Mouse (Mus musculus) hindbrain, embryonic 13.5 days (tissue): Measurements from ENCODE around the gene Gm45021. TPM values are rescaled to one million over a fixed set of nuclear protein-coding genes. Genes with fewer than 3 reads are reported as not detected.

Experiments
- ATAC-seq: fragments of 200-750 bp; cut with Nextera tagmentation; 2 replicates; pipeline ENCODE4 v1.8.0; 2017; ENCODE audit warnings: moderate TSS enrichment; ENCODE audit not compliant: low FRiP score
- H3K27ac ChIP-seq: fragments of 300-500 bp; sonication (generic); 2 replicates; pipeline ENCODE4 v1.5.1; 2015; ENCODE audit warnings: inconsistent platforms, mild to moderate bottlenecking, moderate library complexity
- H3K27me3 ChIP-seq: fragments of 300-500 bp; sonication (generic); 2 replicates; pipeline ENCODE4 v1.6.1; 2015; ENCODE audit warnings: mild to moderate bottlenecking, inconsistent platforms
- H3K36me3 ChIP-seq: fragments of 300-500 bp; sonication (generic); 2 replicates; pipeline ENCODE4 v1.6.1; 2015; ENCODE audit warnings: mild to moderate bottlenecking, inconsistent platforms
- H3K4me1 ChIP-seq: fragments of 300-500 bp; sonication (generic); replicated peaks from 2 replicates; pipeline ENCODE4 v1.6.1; 2015; ENCODE audit warnings: inconsistent platforms
- H3K4me2 ChIP-seq: fragments of 300-500 bp; sonication (generic); 2 replicates; pipeline ENCODE4 v1.6.1; 2015; ENCODE audit warnings: inconsistent platforms, mild to moderate bottlenecking, moderate library complexity
- H3K4me3 ChIP-seq: fragments of 300-500 bp; sonication (generic); 2 replicates; pipeline ENCODE4 v1.5.1; 2015; ENCODE audit warnings: mild to moderate bottlenecking, inconsistent platforms
- H3K9ac ChIP-seq: fragments of 300-500 bp; sonication (generic); 2 replicates; pipeline ENCODE4 v1.6.1; 2015; ENCODE audit warnings: mild to moderate bottlenecking, inconsistent platforms
- H3K9me3 ChIP-seq: fragments of 300-500 bp; sonication (generic); 2 replicates; pipeline ENCODE4 v1.6.1; 2016; ENCODE audit warnings: inconsistent platforms
- WGBS: fragments of 180-500 bp; shearing (Covaris S2); methylation state at CpG from one replicate; pipeline ENCODE4 v1.1.7; 2015; 5-methylcytosine and 5-hydroxymethylcytosine counted together
- polyA plus RNA-seq: library from polyadenylated mRNA; unstranded; fragments of >200 nt; fragmentation: Nextera tagmentation; extraction: Ambion mirVana; gene quantifications from 2 replicates; pipeline ENCODE4 v1.2.1, GENCODE M21; 2015

The Gm45021 gene
- polyA plus RNA-seq, 1 experiment from 2014 or later = 0.56 TPM

DNA sequence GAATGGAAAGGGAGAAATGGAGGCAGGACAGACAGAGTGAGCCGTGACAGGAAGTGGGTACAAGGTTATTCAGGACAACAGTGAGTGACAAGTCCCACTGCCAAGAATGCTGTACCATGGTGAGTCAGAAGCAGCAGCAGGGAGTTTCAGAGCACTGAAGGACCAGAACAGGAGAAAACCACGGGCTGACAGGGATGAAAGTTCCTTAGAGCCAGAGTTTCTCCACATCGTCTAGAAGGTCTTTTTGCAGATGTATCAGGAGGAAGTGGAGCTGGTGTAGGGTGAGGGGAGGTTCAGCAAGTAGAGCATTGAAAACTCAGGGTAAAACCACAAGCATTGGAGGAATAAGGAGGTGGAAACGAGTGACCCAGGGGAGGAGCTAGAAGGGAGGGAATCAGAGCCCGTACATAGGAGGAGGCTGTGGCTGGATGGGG lies 10.2 kb upstream of the Gm45021 start:
- H3K27ac ChIP-seq = no peak overlapping the region
- H3K27me3 ChIP-seq = no peaks in the 10 kb centered on the region

DNA sequence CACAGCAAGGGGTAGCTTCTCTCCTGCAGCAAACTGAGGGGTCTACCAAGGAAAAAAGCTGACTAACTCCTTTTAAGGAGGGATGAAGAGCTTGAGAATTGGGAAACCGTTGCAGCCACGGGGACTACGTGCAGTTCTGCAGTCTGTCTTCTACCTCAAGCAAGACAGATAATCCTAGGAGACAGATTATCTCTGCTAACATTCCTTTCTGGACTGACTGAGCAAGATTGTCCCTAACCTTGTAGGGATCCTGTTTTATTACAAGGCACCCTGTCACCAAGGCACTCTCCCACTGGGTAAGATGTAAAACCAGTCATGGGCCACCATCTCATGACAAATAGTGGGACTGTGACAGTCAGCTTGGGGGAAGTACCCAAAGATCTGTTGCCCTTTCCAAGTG lies 8.2 kb upstream of the Gm45021 start:
- WGBS = 29% methylated on average over 3 of the region's 3 CpGs
- no peaks in the 10 kb centered on the region for H3K4me1 ChIP-seq
- H3K27me3 ChIP-seq = no peaks in the 10 kb centered on the region
- no peaks in the 10 kb centered on the region for H3K36me3 ChIP-seq
- H3K4me3 ChIP-seq = no peak overlapping the region
- no peak overlapping the region for H3K4me2 ChIP-seq
- H3K9me3 ChIP-seq = no peaks in the 10 kb centered on the region
- ATAC-seq = no peak
- H3K27ac ChIP-seq = no peak overlapping the region
- H3K9ac ChIP-seq = no peak overlapping the region; the same call in 1 of the 2 replicates

More for the DNA sequence above, 10.2 kb upstream of the Gm45021 start:
- no peaks in the 10 kb centered on the region for H3K36me3 ChIP-seq
- no peaks in the 10 kb centered on the region for H3K4me1 ChIP-seq
- H3K9ac ChIP-seq = no peak overlapping the region
- no peak overlapping the region for H3K4me3 ChIP-seq
- no peaks in the 10 kb centered on the region for H3K9me3 ChIP-seq
- WGBS = 46% methylated on average over 5 of the region's 5 CpGs
- ATAC-seq = no peak
- H3K4me2 ChIP-seq = no peak overlapping the region

DNA sequence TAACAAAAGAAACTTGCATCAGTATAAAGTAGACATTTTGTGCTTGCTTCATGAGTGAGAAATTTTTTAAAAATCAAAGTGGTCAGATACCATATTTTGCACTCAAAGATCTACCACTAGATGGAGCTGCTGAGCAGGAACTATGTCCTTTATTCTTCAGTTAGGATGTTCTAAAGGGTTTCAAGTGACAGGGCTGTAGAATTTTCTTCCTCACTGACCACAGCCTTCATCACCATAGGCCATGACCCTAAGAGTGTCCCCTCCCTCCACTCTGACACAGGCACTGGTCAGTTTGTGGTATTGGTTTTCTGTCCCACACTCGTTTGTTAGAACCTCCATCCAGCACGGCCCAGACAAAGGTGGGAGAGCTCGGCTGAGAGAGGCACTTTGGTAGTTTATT lies 7.4 kb upstream of the Gm45021 start:
- 74% methylated on average over 3 of the region's 3 CpGs for WGBS
- Histone ChIP-seq H3K36me3 (no peaks in the 10 kb centered on the region), H3K27me3 (no peaks in the 10 kb centered on the region), H3K9ac (no peak overlapping the region), H3K9me3 (no peaks in the 10 kb centered on the region), H3K4me1 (no peaks in the 10 kb centered on the region), H3K27ac (no peak overlapping the region), H3K4me3 (no peak overlapping the region), H3K4me2 (no peak overlapping the region)
- ATAC-seq = peak; percentile 52

DNA sequence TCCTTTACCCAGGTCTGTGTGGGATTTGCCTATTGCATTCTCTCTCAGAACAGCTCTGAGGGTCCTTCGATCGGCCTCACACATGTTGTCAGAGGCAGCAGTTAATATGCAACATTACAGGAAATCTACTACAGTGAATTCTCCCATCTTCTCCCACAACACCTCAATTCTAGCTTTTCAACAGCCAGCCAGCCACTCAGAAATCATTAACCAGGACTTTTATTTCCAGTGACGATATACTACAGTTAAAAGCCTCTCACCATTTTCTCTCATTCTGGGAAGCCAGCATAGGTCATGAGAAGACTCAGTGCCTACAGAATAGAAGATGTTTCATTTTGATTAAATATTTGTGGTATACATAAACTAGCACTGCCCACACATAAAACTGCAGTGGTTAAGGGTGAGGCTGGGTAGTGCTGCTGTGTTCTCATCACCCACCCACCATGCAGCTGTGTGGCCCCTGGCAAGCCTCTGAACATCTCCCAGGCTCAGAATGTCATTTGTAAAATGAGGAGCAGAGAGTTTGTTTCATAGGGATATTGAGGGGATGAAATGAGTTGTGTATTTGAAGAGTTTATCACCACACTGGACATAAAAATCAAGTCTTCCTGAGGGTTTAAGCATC lies 1.9 kb downstream of the Gm45021 start:
- no peak overlapping the region for H3K4me3 ChIP-seq
- H3K27ac ChIP-seq = no peak overlapping the region
- peaks cover 3% of the 10 kb centered on the region for H3K9me3 ChIP-seq
- WGBS = 81% methylated on average over 3 of the region's 3 CpGs
- H3K27me3 ChIP-seq = no peaks in the 10 kb centered on the region
- H3K36me3 ChIP-seq = peaks cover 11% of the 10 kb centered on the region
- no peak overlapping the region for H3K4me2 ChIP-seq
- no peak overlapping the region for H3K9ac ChIP-seq
- no peak for ATAC-seq
- peaks cover 20% of the 10 kb centered on the region for H3K4me1 ChIP-seq

DNA sequence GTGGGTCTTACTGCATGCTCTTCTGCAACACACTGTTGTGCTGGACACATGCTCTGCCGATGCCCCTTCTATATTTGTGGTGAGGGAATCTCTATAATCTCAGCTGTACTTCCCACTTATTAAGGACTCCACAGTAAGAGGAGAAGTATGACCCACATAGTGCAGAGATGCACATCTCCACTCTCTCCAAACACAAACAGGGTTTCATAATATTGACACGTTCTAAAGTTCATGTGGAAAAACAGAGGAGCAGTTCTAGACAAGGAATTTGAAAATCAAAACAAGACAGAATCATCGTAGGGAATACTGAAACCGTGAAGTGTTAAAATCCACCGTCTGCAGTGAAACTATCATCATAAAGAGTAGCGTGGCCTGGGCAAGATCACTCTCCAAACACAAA lies 2.5 kb downstream of the Gm45021 start:
- Histone ChIP-seq H3K4me1 (peaks cover 20% of the 10 kb centered on the region), H3K9ac (no peak overlapping the region), H3K4me3 (no peak overlapping the region), H3K27ac (no peak overlapping the region), H3K27me3 (no peaks in the 10 kb centered on the region), H3K9me3 (peaks cover 8% of the 10 kb centered on the region), H3K4me2 (no peak overlapping the region), H3K36me3 (peaks cover 17% of the 10 kb centered on the region)
- ATAC-seq = no peak
- WGBS = 94% methylated on average over 6 of the region's 6 CpGs

DNA sequence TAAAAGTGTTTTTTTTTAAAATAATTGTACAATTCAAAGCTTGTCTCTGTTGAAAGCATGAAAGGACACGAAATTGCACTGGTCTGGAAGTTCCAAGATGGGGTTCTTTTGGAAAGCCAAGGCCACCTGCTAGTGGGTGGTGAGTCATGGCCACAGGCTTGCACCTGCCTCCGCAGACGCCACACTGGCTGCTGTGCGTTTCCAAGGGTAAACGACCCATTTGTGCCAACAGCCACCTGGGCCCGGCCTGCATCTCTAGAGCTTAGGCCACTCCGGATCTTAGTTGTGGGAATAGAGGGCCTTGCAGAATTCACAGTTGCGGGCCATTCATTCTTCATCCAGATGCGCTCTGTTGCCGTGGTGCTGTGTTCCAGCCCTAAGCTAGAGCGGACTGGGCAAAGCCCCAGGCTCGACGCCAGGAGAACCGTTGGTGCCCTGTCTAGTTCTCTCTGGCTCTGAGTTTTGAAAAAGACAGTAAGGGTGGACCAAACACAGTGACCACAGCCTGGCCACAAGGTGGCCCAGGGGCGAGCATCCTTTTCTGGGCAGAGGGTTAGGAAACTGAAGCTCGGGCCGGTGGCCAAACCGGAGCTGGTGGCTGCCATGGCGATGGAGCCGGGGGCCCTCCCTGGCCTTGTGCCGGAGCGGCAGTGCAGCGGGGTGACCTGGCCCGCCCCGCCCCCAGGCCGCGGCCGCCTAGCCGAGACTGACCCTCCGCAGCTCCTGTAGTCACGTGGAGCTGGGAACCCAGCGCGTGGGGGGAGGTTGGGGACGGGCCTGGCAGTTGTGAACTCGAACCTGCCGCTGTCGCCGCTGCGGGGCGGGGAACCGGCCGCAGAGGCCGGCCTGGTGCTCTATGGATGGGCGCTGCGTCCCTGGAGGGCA lies 4.0 kb downstream of the Gm45021 start, which contains the start of the genes Repin1 and Gm44965:
TSS of gene Repin1 (plus strand) at position 726 of the 885 bp plus-strand sequence.
TSS of gene Gm44965 (plus strand) at position 784 of the 885 bp plus-strand sequence.
- H3K27ac ChIP-seq = peak within 1 kb of the TSS; percentile 95
- H3K4me1 ChIP-seq = peaks cover 20% of the 10 kb centered on the region
- H3K27me3 ChIP-seq = no peaks in the 10 kb centered on the region
- peaks cover 20% of the 10 kb centered on the region for H3K9me3 ChIP-seq
- H3K36me3 ChIP-seq = peaks cover 32% of the 10 kb centered on the region
- H3K4me3 ChIP-seq = peak within 1 kb of the TSS; percentile 72
- ATAC-seq = peak; percentile 91
- peak within 1 kb of the TSS; percentile 79 for H3K4me2 ChIP-seq
- H3K9ac ChIP-seq = peak within 1 kb of the TSS; percentile 90
- 4% methylated on average over 45 of the region's 45 CpGs for WGBS

DNA sequence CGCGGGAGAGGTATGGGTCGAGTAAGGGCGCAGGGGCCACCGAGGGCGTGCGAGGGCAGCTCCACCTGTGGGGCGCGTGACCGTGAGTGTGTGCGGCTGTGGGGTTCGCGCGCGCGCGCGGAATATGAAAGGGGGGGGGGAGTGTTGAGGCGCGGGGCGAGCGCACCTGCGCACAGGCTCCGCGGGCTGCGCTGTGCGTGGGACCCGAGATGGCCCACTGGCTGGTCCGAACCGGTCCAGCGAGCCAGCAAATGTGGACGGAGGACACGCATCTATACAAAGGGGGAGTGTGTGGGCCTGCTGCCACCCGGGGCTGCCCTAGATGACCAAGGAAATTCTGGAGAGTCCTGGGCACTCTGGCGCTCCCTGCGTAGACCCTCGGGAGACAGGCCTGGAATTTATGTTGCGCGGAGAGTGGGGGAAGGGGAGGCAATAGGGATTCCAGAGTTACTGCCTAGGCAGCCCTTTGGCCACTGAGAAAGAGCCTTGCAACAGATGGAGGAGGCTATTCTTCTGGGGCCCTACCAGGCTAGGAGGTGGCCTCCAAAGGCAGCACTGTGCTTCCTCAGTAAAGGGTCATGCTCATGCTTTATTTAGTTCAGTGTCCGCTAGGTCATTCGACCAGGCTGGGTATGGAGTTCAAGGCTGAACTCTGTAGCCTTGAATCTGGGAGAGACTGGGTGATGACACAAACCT lies 4.8 kb downstream of the Gm45021 start:
- Histone ChIP-seq H3K9ac (peak overlapping the region; percentile 90), H3K36me3 (peaks cover 40% of the 10 kb centered on the region), H3K4me1 (peaks cover 20% of the 10 kb centered on the region), H3K27ac (peak overlapping the region; percentile 95), H3K27me3 (no peaks in the 10 kb centered on the region), H3K4me3 (peak overlapping the region; percentile 72), H3K9me3 (peaks cover 20% of the 10 kb centered on the region), H3K4me2 (peak overlapping the region; percentile 79)
- WGBS = under 1% methylated on average over 36 of the region's 41 CpGs
- peak; percentile 84 for ATAC-seq

DNA sequence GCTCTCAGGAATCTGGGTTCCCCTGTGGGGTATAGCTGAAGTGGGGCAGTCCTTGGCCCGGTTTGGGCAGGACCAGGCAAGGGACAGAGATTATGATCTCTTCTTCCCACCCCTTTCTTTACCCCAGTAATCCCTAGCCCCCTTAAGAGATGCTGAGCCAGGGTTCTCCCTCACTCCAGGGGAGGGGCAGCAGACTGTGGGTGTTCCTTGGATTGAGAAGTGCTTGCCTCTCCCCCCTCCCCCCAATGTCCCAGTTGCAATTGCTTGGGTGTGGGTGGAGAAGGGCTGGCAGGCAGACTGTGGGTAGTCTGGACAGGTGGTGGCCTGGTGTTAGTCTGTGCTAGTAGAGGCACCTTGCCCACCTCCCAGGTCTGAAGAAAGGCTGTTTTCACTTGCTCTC lies 5.9 kb downstream of the Gm45021 start:
- peak overlapping the region; percentile 95 for H3K27ac ChIP-seq
- H3K4me1 ChIP-seq = peaks cover 20% of the 10 kb centered on the region
- peak overlapping the region; percentile 79 for H3K4me2 ChIP-seq
- no peaks in the 10 kb centered on the region for H3K27me3 ChIP-seq
- 57% methylated on average over 1 of the region's 1 CpGs for WGBS
- peak overlapping the region; percentile 90 for H3K9ac ChIP-seq
- peak overlapping the region; percentile 72 for H3K4me3 ChIP-seq
- no peak for ATAC-seq
- peaks cover 20% of the 10 kb centered on the region for H3K9me3 ChIP-seq
- H3K36me3 ChIP-seq = peaks cover 51% of the 10 kb centered on the region

DNA sequence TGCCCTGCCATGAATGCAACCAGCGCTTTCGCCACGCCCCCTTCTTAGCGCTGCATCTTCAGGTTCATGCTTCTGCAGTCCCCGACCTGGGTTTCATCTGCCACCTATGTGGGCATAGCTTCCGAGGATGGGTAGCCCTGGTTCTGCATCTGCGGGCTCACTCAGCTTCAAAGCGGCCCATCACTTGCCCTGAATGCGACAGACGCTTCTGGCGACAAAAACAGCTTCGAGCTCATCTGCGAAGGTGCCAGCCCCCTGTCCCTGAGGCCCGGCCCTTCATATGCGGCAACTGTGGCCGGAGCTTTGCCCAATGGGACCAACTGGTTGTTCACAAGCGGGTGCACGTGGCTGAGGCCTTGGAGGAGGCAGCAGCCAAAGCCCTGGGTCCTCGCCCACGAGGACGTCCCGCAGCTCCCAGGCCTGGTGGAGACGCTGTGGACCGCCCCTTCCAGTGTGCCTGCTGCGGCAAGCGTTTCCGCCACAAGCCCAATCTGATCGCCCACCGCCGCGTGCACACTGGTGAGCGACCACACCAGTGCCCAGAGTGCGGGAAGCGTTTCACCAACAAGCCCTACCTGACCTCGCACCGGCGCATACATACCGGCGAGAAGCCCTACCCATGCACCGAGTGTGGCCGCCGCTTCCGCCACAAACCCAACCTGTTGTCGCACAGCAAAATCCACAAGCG lies 7.3 kb downstream of the Gm45021 start:
- H3K9me3 ChIP-seq = peaks cover 20% of the 10 kb centered on the region

DNA sequence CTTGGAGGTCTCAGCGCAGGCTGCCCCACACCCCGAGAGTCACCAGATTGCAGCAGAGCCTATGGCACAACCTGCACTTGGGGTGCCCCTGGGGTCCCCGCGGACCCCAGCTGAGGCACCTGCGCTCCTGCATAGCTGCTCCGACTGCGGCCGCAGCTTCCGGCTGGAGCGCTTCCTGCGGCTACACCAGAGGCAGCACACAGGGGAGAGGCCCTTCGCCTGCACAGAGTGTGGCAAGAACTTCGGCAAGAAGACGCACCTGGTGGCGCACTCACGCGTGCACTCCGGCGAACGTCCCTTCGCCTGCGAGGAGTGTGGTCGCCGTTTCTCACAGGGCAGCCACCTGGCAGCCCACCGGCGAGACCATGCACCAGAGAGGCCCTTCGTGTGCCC lies 7.8 kb downstream of the Gm45021 start:
- Histone ChIP-seq H3K9me3 (peaks cover 20% of the 10 kb centered on the region), H3K27me3 (no peaks in the 10 kb centered on the region), H3K4me3 (no peak overlapping the region), H3K9ac (no peak overlapping the region), H3K27ac (no peak overlapping the region), H3K4me2 (no peak overlapping the region), H3K36me3 (peaks cover 51% of the 10 kb centered on the region), H3K4me1 (peaks cover 28% of the 10 kb centered on the region)
- 96% methylated on average over 27 of the region's 27 CpGs for WGBS
- no peak for ATAC-seq

More for the DNA sequence above, 7.3 kb downstream of the Gm45021 start:
- peaks cover 51% of the 10 kb centered on the region for H3K36me3 ChIP-seq
- H3K27me3 ChIP-seq = no peaks in the 10 kb centered on the region
- peaks cover 28% of the 10 kb centered on the region for H3K4me1 ChIP-seq
- H3K9ac ChIP-seq = no peak overlapping the region
- 96% methylated on average over 45 of the region's 45 CpGs for WGBS
- no peak overlapping the region for H3K4me3 ChIP-seq
- H3K27ac ChIP-seq = no peak overlapping the region
- ATAC-seq = no peak
- H3K4me2 ChIP-seq = no peak overlapping the region

DNA sequence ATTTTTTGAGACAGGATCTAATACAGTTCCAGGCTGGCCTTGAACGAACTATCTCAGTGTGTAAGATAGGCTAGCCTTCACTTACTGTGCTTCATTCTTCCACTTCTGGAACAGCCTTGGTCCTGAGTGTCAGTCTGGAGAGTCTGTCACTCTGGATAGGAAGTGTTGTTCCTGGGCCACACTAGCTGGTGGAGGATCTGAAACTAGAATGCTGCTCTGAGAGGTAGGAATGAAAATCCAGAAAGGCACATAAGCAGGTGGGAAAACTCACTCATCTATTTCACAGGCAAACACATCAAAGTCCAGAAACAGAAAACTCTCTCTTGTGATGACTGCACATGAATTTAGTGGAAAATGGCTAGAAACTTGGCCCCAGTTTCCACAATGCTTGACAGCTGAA lies 11.2 kb downstream of the Gm45021 start:
- H3K4me3 ChIP-seq = no peak overlapping the region
- H3K36me3 ChIP-seq = peaks cover 52% of the 10 kb centered on the region
- H3K27me3 ChIP-seq = no peaks in the 10 kb centered on the region
- WGBS = 86% methylated on average over 1 of the region's 1 CpGs
- H3K4me1 ChIP-seq = peaks cover 22% of the 10 kb centered on the region
- H3K9ac ChIP-seq = no peak overlapping the region
- no peak overlapping the region for H3K4me2 ChIP-seq
- H3K9me3 ChIP-seq = peaks cover 20% of the 10 kb centered on the region
- no peak for ATAC-seq
- H3K27ac ChIP-seq = peak overlapping the region; percentile 94
